Mouse (Mus musculus): ENCODE data around the gene Sptssa. TPM values are rescaled to one million over a fixed set of nuclear protein-coding genes. Genes with fewer than 3 reads are reported as not detected.

Sptssa gene
- polyA plus RNA-seq, 1 experiment: 101 TPM

- Histone ChIP-seq H3K4me1 (ENCODE audit: control insufficient read depth, insufficient read depth, insufficient read length, low read length) (peaks cover 21% of the 10 kb centered on the region; the same call in 1 of the 2 replicates), H3K36me3 (ENCODE audit: control insufficient read depth, insufficient read depth, low read length) (peaks cover 17% of the 10 kb centered on the region), H3K27me3 (ENCODE audit: control insufficient read depth, insufficient read depth, low read length) (no peaks in the 10 kb centered on the region), H3K4me3 (ENCODE audit: low read depth, low read length) (no peak overlapping the region), H3K27ac (ENCODE audit: insufficient read depth, low read depth, low read length) (peak overlapping the region; percentile 90)
- 40% methylated on average over 5 of the region's 5 CpGs for WGBS
- TF ChIP-seq CTCF (IDR thresholded peaks at IDR 0.05; ENCODE audit: extremely low read depth, insufficient read length, insufficient replicate concordance, low read depth, low read length) (no peak), POLR2A (IDR thresholded peaks at IDR 0.05; ENCODE audit: low read depth, low read length) (no peak)
Measured at GRCm38 (mm10) chr12:54643320-54643892, 13.0 kb downstream of the Sptssa start.

GRCm38 (mm10) chr12:54641374-54641773 lies 15.0 kb downstream of the Sptssa start:
- Histone ChIP-seq H3K4me3 (ENCODE audit: low read depth, low read length) (no peak overlapping the region), H3K27ac (ENCODE audit: insufficient read depth, low read depth, low read length) (peak overlapping the region; percentile 95; the same call in 1 of the 2 replicates), H3K36me3 (ENCODE audit: control insufficient read depth, insufficient read depth, low read length) (peaks cover 8% of the 10 kb centered on the region), H3K4me1 (ENCODE audit: control insufficient read depth, insufficient read depth, insufficient read length, low read length) (peaks cover 25% of the 10 kb centered on the region; the same call in 1 of the 2 replicates), H3K27me3 (ENCODE audit: control insufficient read depth, insufficient read depth, low read length) (no peaks in the 10 kb centered on the region)
- TF ChIP-seq POLR2A (IDR thresholded peaks at IDR 0.05; ENCODE audit: low read depth, low read length) (no peak), CTCF (IDR thresholded peaks at IDR 0.05; ENCODE audit: extremely low read depth, insufficient read length, insufficient replicate concordance, low read depth, low read length) (no peak)
- WGBS: 88% methylated on average over 4 of the region's 4 CpGs

- WGBS: 41% methylated on average over 6 of the region's 6 CpGs
- no peak for TF ChIP-seq POLR2A (IDR thresholded peaks at IDR 0.05; ENCODE audit: low read depth, low read length)
- TF ChIP-seq CTCF (IDR thresholded peaks at IDR 0.05; ENCODE audit: extremely low read depth, insufficient read length, insufficient replicate concordance, low read depth, low read length): no peak
- Histone ChIP-seq H3K27ac (ENCODE audit: insufficient read depth, low read depth, low read length) (peak overlapping the region; percentile 95), H3K27me3 (ENCODE audit: control insufficient read depth, insufficient read depth, low read length) (no peaks in the 10 kb centered on the region), H3K4me1 (ENCODE audit: control insufficient read depth, insufficient read depth, insufficient read length, low read length) (peaks cover 25% of the 10 kb centered on the region; the same call in 1 of the 2 replicates), H3K36me3 (ENCODE audit: control insufficient read depth, insufficient read depth, low read length) (peaks cover 3% of the 10 kb centered on the region; the same call in 1 of the 2 replicates), H3K4me3 (ENCODE audit: low read depth, low read length) (no peak overlapping the region)
Measured at GRCm38 (mm10) chr12:54640259-54640658, 16.1 kb downstream of the Sptssa start.

- Histone ChIP-seq H3K36me3 (ENCODE audit: control insufficient read depth, insufficient read depth, low read length) (no peaks in the 10 kb centered on the region), H3K4me3 (ENCODE audit: low read depth, low read length) (no peak overlapping the region), H3K27me3 (ENCODE audit: control insufficient read depth, insufficient read depth, low read length) (no peaks in the 10 kb centered on the region), H3K4me1 (ENCODE audit: control insufficient read depth, insufficient read depth, insufficient read length, low read length) (peaks cover 17% of the 10 kb centered on the region; the same call in 1 of the 2 replicates), H3K27ac (ENCODE audit: insufficient read depth, low read depth, low read length) (no peak overlapping the region)
- WGBS: 43% methylated on average over 1 of the region's 1 CpGs
- no peak for TF ChIP-seq POLR2A (IDR thresholded peaks at IDR 0.05; ENCODE audit: low read depth, low read length)
- no peak for TF ChIP-seq CTCF (IDR thresholded peaks at IDR 0.05; ENCODE audit: extremely low read depth, insufficient read length, insufficient replicate concordance, low read depth, low read length)
Measured at GRCm38 (mm10) chr12:54637033-54637432, 19.3 kb downstream of the Sptssa start.

- no peak for TF ChIP-seq POLR2A (IDR thresholded peaks at IDR 0.05; ENCODE audit: low read depth, low read length)
- no peak for TF ChIP-seq CTCF (IDR thresholded peaks at IDR 0.05; ENCODE audit: extremely low read depth, insufficient read length, insufficient replicate concordance, low read depth, low read length)
- Histone ChIP-seq H3K27ac (ENCODE audit: insufficient read depth, low read depth, low read length) (no peak overlapping the region), H3K4me1 (ENCODE audit: control insufficient read depth, insufficient read depth, insufficient read length, low read length) (peaks cover under 1% of the 10 kb centered on the region; the same call in 1 of the 2 replicates), H3K36me3 (ENCODE audit: control insufficient read depth, insufficient read depth, low read length) (no peaks in the 10 kb centered on the region), H3K4me3 (ENCODE audit: low read depth, low read length) (no peak overlapping the region), H3K27me3 (ENCODE audit: control insufficient read depth, insufficient read depth, low read length) (no peaks in the 10 kb centered on the region)
- WGBS: 90% methylated on average over 2 of the region's 2 CpGs
Measured at GRCm38 (mm10) chr12:54632141-54632540, 24.2 kb downstream of the Sptssa start.

- H3K4me3 ChIP-seq (ENCODE audit: low read depth, low read length): no peak overlapping the region
- WGBS: 44% methylated on average over 2 of the region's 2 CpGs
- no peaks in the 10 kb centered on the region for H3K27me3 ChIP-seq (ENCODE audit: control insufficient read depth, insufficient read depth, low read length)
- H3K36me3 ChIP-seq (ENCODE audit: control insufficient read depth, insufficient read depth, low read length): no peaks in the 10 kb centered on the region
- peaks cover 3% of the 10 kb centered on the region; the same call in 1 of the 2 replicates for H3K4me1 ChIP-seq (ENCODE audit: control insufficient read depth, insufficient read depth, insufficient read length, low read length)
- peak overlapping the region; percentile 17; the same call in 1 of the 2 replicates for H3K27ac ChIP-seq (ENCODE audit: insufficient read depth, low read depth, low read length)
- TF ChIP-seq POLR2A (IDR thresholded peaks at IDR 0.05; ENCODE audit: low read depth, low read length) (no peak), CTCF (IDR thresholded peaks at IDR 0.05; ENCODE audit: extremely low read depth, insufficient read length, insufficient replicate concordance, low read depth, low read length) (no peak)
Measured at GRCm38 (mm10) chr12:54621942-54622341, 34.4 kb downstream of the Sptssa start.

- no peak overlapping the region for H3K4me3 ChIP-seq (ENCODE audit: low read depth, low read length)
- H3K27me3 ChIP-seq (ENCODE audit: control insufficient read depth, insufficient read depth, low read length): no peaks in the 10 kb centered on the region
- no peak overlapping the region for H3K27ac ChIP-seq (ENCODE audit: insufficient read depth, low read depth, low read length)
- no peaks in the 10 kb centered on the region for H3K36me3 ChIP-seq (ENCODE audit: control insufficient read depth, insufficient read depth, low read length)
- peaks cover 3% of the 10 kb centered on the region; the same call in 1 of the 2 replicates for H3K4me1 ChIP-seq (ENCODE audit: control insufficient read depth, insufficient read depth, insufficient read length, low read length)
- no peak for TF ChIP-seq CTCF (IDR thresholded peaks at IDR 0.05; ENCODE audit: extremely low read depth, insufficient read length, insufficient replicate concordance, low read depth, low read length)
- 91% methylated on average over 13 of the region's 13 CpGs for WGBS
Measured at GRCm38 (mm10) chr12:54620042-54620705, 36.2 kb downstream of the Sptssa start.
